Mouse (Mus musculus) CH12.LX (cell line): ENCODE measurements around the gene Coq4. TPM values are rescaled to one million over a fixed set of nuclear protein-coding genes. Genes with fewer than 3 reads are reported as not detected.

Experiments used
- DNase-seq: peaks from one replicate; pipeline ENCODE4 v3.0.0-alpha.2; 2013; ENCODE audit errors: extremely low read depth
- H3K27ac ChIP-seq: 2 replicates; pipeline ENCODE4 v1.5.1; 2012; ENCODE audit warnings: low read depth, mild to moderate bottlenecking, control low read depth, moderate library complexity; ENCODE audit not compliant: insufficient read depth
- H3K27me3 ChIP-seq: replicated peaks from 2 replicates; pipeline ENCODE3; 2012; ENCODE audit warnings: inconsistent platforms
- H3K36me3 ChIP-seq, 2 experiments: replicated peaks in 1 of 2; 2 replicates each; pipeline versions ENCODE3 to v1.6.1; 2012; ENCODE audit warnings: inconsistent platforms in 1 of 2, low read length in 1 of 2, mild to moderate bottlenecking in 1 of 2, mixed read lengths in 1 of 2, moderate library complexity in 1 of 2; ENCODE audit not compliant: control insufficient read depth in 1 of 2, insufficient read depth in 1 of 2
- H3K4me1 ChIP-seq, 2 experiments: 2 replicates each; pipeline ENCODE4 v1.6.1; 2012; ENCODE audit warnings: inconsistent platforms in 1 of 2, moderate library complexity in 1 of 2; ENCODE audit not compliant: insufficient read depth in 2 of 2, control insufficient read depth in 1 of 2
- H3K4me2 ChIP-seq: 2 replicates; pipeline ENCODE4 v1.6.1; 2012; ENCODE audit warnings: low read depth, mild to moderate bottlenecking, control low read depth; ENCODE audit not compliant: poor library complexity, insufficient read depth, severe bottlenecking
- H3K4me3 ChIP-seq, 3 experiments: fragments of 150-350 bp in 1 of 3; sonication (generic) in 1 of 3; replicated peaks in 1 of 3; 2 replicates each; pipeline versions ENCODE3 to v1.5.1; 2011 to 2012; ENCODE audit warnings: low read depth in 2 of 3, low read length in 2 of 3, mild to moderate bottlenecking in 2 of 3, moderate library complexity in 2 of 3, control low read depth in 1 of 3, improper control_type of control experiment in 1 of 3, inconsistent platforms in 1 of 3, mixed read lengths in 1 of 3; ENCODE audit not compliant: poor library complexity in 1 of 3
- H3K79me2 ChIP-seq: replicated peaks from 2 replicates; pipeline ENCODE4 v1.6.1; 2012; ENCODE audit warnings: mild to moderate bottlenecking, moderate library complexity; ENCODE audit not compliant: control insufficient read depth, poor library complexity, insufficient read depth, severe bottlenecking; ENCODE audit errors: extremely low read depth
- H3K9ac ChIP-seq: 2 replicates; pipeline ENCODE4 v1.6.1; 2012; ENCODE audit warnings: low read depth, mild to moderate bottlenecking, control low read depth, moderate library complexity; ENCODE audit not compliant: insufficient read depth
- H3K9me3 ChIP-seq: replicated peaks from 2 replicates; pipeline ENCODE3; 2012; ENCODE audit warnings: low read length, inconsistent platforms, mixed read lengths
- CTCF ChIP-seq, 2 experiments: IDR thresholded peaks in 1 of 2; conservative IDR thresholded peaks in 1 of 2; 2 replicates each; pipeline ENCODE4 v1.5.1; 2011 to 2012; ENCODE audit warnings: low read depth in 2 of 2, low read length in 2 of 2, improper control_type of control experiment in 1 of 2, inconsistent platforms in 1 of 2, mild to moderate bottlenecking in 1 of 2, moderate library complexity in 1 of 2
- ELF1 ChIP-seq: IDR thresholded peaks from 2 replicates; pipeline ENCODE4 v1.6.1; 2014; ENCODE audit warnings: low read depth, mild to moderate bottlenecking, inconsistent platforms, low read length, improper control_type of control experiment
- EP300 ChIP-seq: IDR thresholded peaks from 2 replicates; pipeline ENCODE4 v1.6.1; 2011; ENCODE audit warnings: low read length, improper control_type of control experiment
- ETS1 ChIP-seq: conservative IDR thresholded peaks from 2 replicates; pipeline ENCODE4 v1.6.1; 2012; ENCODE audit warnings: low read depth, mild to moderate bottlenecking, inconsistent platforms, low read length, improper control_type of control experiment, moderate library complexity
- IRF4 ChIP-seq: IDR thresholded peaks from 2 replicates; pipeline ENCODE4 v1.6.1; 2014; ENCODE audit warnings: low read depth, mild to moderate bottlenecking, inconsistent platforms, low read length, improper control_type of control experiment
- JUN ChIP-seq: IDR thresholded peaks from 2 replicates; pipeline ENCODE4 v1.6.1; 2011; ENCODE audit warnings: low read depth, mild to moderate bottlenecking, low read length, improper control_type of control experiment, moderate library complexity; ENCODE audit not compliant: insufficient read depth
- KAT2A ChIP-seq: IDR thresholded peaks from 2 replicates; pipeline ENCODE4 v1.6.1; 2012; ENCODE audit warnings: low read length, improper control_type of control experiment, inconsistent platforms; ENCODE audit not compliant: insufficient replicate concordance
- MEF2A ChIP-seq: IDR thresholded peaks from 2 replicates; pipeline ENCODE4 v1.6.1; 2014; ENCODE audit warnings: low read depth, mild to moderate bottlenecking, inconsistent platforms, low read length, improper control_type of control experiment, borderline replicate concordance
- NRF1 ChIP-seq: IDR thresholded peaks from 2 replicates; pipeline ENCODE4 v1.6.1; 2014; ENCODE audit warnings: low read depth, mild to moderate bottlenecking, inconsistent platforms, low read length, improper control_type of control experiment, moderate library complexity
- POLR2A ChIP-seq: IDR thresholded peaks from 2 replicates; pipeline ENCODE4 v1.6.1; 2011; ENCODE audit warnings: low read depth, mild to moderate bottlenecking, improper control_type of control experiment, low read length
- RAD21 ChIP-seq: IDR thresholded peaks from 2 replicates; pipeline ENCODE4 v1.6.1; 2011; ENCODE audit warnings: low read depth, mild to moderate bottlenecking, low read length, improper control_type of control experiment, moderate library complexity
- SMC3 ChIP-seq: IDR thresholded peaks from 2 replicates; pipeline ENCODE4 v1.6.1; 2011; ENCODE audit warnings: low read depth, low read length, improper control_type of control experiment
- TBP ChIP-seq: conservative IDR thresholded peaks from 2 replicates; pipeline ENCODE4 v1.6.1; 2011; ENCODE audit warnings: low read depth, low read length, improper control_type of control experiment
- USF1 ChIP-seq: IDR thresholded peaks from 2 replicates; pipeline ENCODE4 v1.6.1; 2014; ENCODE audit warnings: low read depth, mild to moderate bottlenecking, inconsistent platforms, low read length, improper control_type of control experiment
- USF2 ChIP-seq: conservative IDR thresholded peaks from 2 replicates; pipeline ENCODE4 v1.6.1; 2011; ENCODE audit warnings: low read depth, low read length, improper control_type of control experiment
- ZC3H11A ChIP-seq: IDR thresholded peaks from 2 replicates; pipeline ENCODE4 v1.6.1; 2012; ENCODE audit warnings: low read depth, mild to moderate bottlenecking, inconsistent platforms, low read length, improper control_type of control experiment
- ZMIZ1 ChIP-seq: IDR thresholded peaks from 2 replicates; pipeline ENCODE4 v1.6.1; 2012; ENCODE audit warnings: low read depth, mild to moderate bottlenecking, inconsistent platforms, low read length, improper control_type of control experiment
- ZNF384 ChIP-seq: IDR thresholded peaks from 2 replicates; pipeline ENCODE4 v1.6.1; 2012; ENCODE audit warnings: low read depth, low read length, improper control_type of control experiment, inconsistent platforms
- dilution Hi-C: fragments of 300-500 bp; cut with MboI; formaldehyde crosslinking; loops from 2 replicates; pipeline ENCODE4 v1.14.3; 2020; ENCODE audit warnings: low sequenced_read_pairs; ENCODE audit not compliant: extremely low pct_unique_long_range_greater_than_20kb, extremely low pct_ligation_motif_present
- in situ Hi-C: fragments of 300-500 bp; cut with MboI; formaldehyde crosslinking; loops from 3 replicates; pipeline ENCODE4 v1.14.3; 2019; ENCODE audit warnings: low sequenced_read_pairs, low pct_ligation_motif_present, low pct_unique_long_range_greater_than_20kb, mixed read lengths
- polyA plus RNA-seq: library from polyadenylated mRNA; unstranded; fragments of >175 nt; gene quantifications from 2 replicates; pipeline ENCODE4 v1.2.1, GENCODE M21; 2012; ENCODE audit warnings: low read depth; ENCODE audit not compliant: insufficient read length
- total RNA-seq, 2 experiments: library from RNA; depleted of rRNA; stranded (reverse); fragments of 300-350 nt in 1 of 2; fragments of >200 nt in 1 of 2; gene quantifications; 2 replicates each; pipeline ENCODE4 v1.2.3; 2012 to 2014

Coq4 gene
- total and polyA plus RNA-seq, 3 experiments = 19.1 to 25.2 (median 21.5) TPM

- H3K9ac ChIP-seq = no peak overlapping the region
- H3K4me3 ChIP-seq = no peak overlapping the region
- no peaks in the 10 kb centered on the region for H3K79me2 ChIP-seq
- dilution Hi-C loops (no loop called here), in situ Hi-C loops (loop anchor here (5.0 kb wide), 1 partner anchor 41 kb away; no protein-coding TSS in a partner anchor)
- H3K4me1 ChIP-seq = no peaks in the 10 kb centered on the region
- no peaks in the 10 kb centered on the region for H3K9me3 ChIP-seq
- DNase-seq = no peak
- peaks cover 25 to 42% of the 10 kb centered on the region in 2 experiments for H3K36me3 ChIP-seq
- TF ChIP-seq ETS1 = no peak
- TF ChIP-seq TBP = no peak
- no peak for TF ChIP-seq MEF2A
- TF ChIP-seq ELF1 = no peak
- TF ChIP-seq ZMIZ1 = no peak
- no peak for TF ChIP-seq POLR2A
- TF ChIP-seq, all 38 proteins: peak for 0
- no peaks in the 10 kb centered on the region for H3K27me3 ChIP-seq
- no peak overlapping the region for H3K4me2 ChIP-seq
- H3K27ac ChIP-seq = no peak overlapping the region
Observed at GRCm38 (mm10) chr2:29815678-29816371, 28.5 kb downstream of the Coq4 start.

GRCm38 (mm10) chr2:29817426-29818232 is 30.3 kb downstream of the Coq4 start:
- H3K4me2 ChIP-seq = no peak overlapping the region

More at GRCm38 (mm10) chr2:29817426-29818232, 30.3 kb downstream of the Coq4 start:
- Histone ChIP-seq H3K27ac (no peak overlapping the region), H3K36me3 (peaks cover 9 to 25% of the 10 kb centered on the region in 2 experiments), H3K79me2 (no peaks in the 10 kb centered on the region), H3K4me3 (no peak overlapping the region), H3K4me1 (no peaks in the 10 kb centered on the region), H3K9me3 (no peaks in the 10 kb centered on the region), H3K9ac (no peak overlapping the region), H3K27me3 (no peaks in the 10 kb centered on the region)
- dilution Hi-C loops = no loop called here
- peak; percentile 69 for DNase-seq
- no peak for TF ChIP-seq IRF4
- no peak for TF ChIP-seq MEF2A
- TF ChIP-seq USF1 = no peak
- peak; percentile 53 for TF ChIP-seq ZC3H11A
- no peak for TF ChIP-seq ZNF384
- TF ChIP-seq NRF1 = no peak
- peak; percentile 87 for TF ChIP-seq SMC3
- no peak for TF ChIP-seq KAT2A
- TF ChIP-seq EP300 = no peak
- TF ChIP-seq JUN = no peak
- TF ChIP-seq ELF1 = 0 out of 2 replicates have a peak, but pooled peaks have one; percentile 12
- TF ChIP-seq CTCF (conservative IDR thresholded peaks at IDR 0.05 in 1 of 2, IDR thresholded peaks at IDR 0.05 in 1 of 2; ENCODE audit: low read depth in 2 of 2, low read length in 2 of 2) = peak; percentile 90 to 99
- no peak for TF ChIP-seq USF2
- no peak for TF ChIP-seq TBP
- peak; percentile 82 for TF ChIP-seq RAD21
- in situ Hi-C loops = loop anchor here (5.0 kb wide), 1 partner anchor 40 kb away; no protein-coding TSS in a partner anchor
